Mouse (Mus musculus): ENCODE data around the gene Ube2q1.
A peak's percentile ranks its signal among the peaks of the same experiment; 100 is the strongest.

Gene Ube2q1

DNA sequence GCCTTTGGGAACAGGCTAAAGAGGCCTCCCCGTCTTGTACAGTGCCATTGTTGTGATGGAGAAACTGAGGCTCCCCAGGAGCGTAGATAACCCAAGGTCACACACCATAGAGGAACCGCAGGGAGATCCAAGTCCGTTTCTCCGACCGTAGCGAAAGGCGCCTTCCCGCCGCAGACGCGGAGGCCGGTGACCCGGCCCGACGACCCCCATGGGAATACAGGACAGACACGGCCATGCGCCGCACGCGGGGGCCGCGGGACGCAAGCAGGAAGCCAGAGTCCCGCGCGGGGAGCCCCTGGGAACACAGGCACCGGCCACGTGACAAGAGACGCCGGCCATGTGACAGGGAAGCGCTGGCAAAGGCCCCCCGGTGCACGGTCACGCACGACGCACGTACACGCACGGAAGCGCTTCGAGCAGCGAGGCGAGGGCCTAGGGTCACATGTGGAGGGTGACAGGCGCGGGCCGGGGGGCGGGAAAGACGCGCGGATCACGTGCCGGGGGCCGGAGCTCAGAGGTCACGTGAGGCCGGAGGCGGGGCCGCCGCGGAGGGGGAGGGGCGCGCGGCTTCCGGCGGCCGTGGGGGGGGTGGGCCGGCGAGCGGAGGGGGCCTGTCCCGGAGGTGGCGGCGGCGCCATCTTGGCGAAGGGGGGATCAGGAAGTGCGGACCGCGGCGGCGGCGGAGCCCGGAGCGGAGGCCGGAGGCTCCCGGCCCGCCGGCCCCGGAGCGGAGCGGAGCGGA is at the start of gene Ube2q1:
Gene Ube2q1 (plus strand): TSS at position 649 of the 742 bp plus-strand sequence.
- peak; percentile 97 to 98 for DNase-seq (ENCODE audit: low spot score in 2 of 2)

- DNase-seq (ENCODE audit: low spot score in 2 of 2), result peak in 1 of 2 experiments; percentile 22
Observed at GRCm38 (mm10) chr3:89727028-89727427, 46.4 kb upstream of the Ube2q1 start.

- DNase-seq (ENCODE audit: low spot score in 2 of 2), result no peak
Observed at GRCm38 (mm10) chr3:89728848-89729247, 44.6 kb upstream of the Ube2q1 start.

- peak; percentile 90 to 91 for DNase-seq (ENCODE audit: low spot score in 2 of 2)
Observed at GRCm38 (mm10) chr3:89730350-89731331, 42.8 kb upstream of the Ube2q1 start.

DNA sequence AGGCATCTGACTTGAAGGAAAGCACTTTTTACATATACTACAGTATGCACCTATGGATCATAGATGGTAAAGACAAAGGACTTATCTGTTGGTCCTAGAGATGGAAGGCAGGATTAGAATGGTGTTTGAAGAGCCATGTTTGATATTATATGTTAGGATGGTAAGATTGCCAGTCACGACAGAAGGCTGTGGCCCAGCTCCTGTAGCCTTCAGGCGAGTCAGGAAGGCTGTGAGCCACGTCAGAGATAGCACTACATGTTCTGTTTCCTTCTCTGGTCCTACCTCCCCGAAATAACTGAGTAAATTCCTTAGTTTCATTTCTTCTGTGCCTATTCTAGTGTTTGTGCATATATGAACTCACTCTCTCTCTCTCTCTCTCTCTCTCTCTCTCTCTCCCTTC is 41.3 kb upstream of the Ube2q1 start:
- no peak for DNase-seq (ENCODE audit: low spot score in 2 of 2)

DNA sequence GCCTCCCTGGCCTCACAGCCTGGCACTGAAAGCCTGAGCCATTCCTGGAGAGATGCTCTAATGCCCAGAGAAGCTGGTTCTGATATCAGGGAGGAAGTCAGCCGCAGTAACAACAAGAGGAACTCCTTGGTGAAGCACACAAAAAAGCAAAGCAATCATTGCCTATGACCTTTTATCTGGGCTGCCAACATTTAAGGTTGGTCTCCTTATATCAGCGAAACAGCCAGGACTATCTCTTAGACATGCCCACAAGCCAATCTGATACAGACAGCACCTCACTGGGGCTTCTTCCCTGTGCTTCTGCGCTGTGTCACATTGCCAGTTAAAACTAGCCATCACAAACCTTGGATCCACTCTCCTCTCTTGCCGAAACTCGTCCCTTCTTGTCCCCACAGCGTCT is 34.9 kb upstream of the Ube2q1 start:
- DNase-seq (ENCODE audit: low spot score in 2 of 2), result no peak

GRCm38 (mm10) chr3:89752307-89752706 is 21.1 kb upstream of the Ube2q1 start:
- no peak for DNase-seq (ENCODE audit: low spot score in 2 of 2)

- no peak for DNase-seq (ENCODE audit: low spot score in 2 of 2)
Observed at GRCm38 (mm10) chr3:89755283-89755682, 18.1 kb upstream of the Ube2q1 start.

DNA sequence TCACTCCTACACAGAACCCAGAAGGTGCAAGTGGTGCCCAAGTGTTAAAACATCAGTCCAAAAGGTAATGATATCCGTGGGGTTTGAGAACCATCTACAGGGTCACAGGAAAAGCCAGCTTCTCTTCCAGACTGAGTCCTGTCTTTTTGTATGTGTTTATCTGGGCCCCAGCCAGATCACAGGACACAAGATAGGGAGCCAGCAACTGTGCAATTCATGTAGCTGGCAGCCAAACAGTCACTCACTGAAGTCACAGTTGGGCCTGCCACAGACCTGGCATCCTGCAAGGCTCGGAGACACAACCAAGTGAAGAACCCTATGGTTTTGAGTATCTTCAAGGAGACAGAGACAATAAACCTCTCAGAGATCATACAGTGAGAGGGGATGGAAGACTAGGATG is 15.6 kb upstream of the Ube2q1 start:
- no peak for DNase-seq (ENCODE audit: low spot score in 2 of 2)

DNA sequence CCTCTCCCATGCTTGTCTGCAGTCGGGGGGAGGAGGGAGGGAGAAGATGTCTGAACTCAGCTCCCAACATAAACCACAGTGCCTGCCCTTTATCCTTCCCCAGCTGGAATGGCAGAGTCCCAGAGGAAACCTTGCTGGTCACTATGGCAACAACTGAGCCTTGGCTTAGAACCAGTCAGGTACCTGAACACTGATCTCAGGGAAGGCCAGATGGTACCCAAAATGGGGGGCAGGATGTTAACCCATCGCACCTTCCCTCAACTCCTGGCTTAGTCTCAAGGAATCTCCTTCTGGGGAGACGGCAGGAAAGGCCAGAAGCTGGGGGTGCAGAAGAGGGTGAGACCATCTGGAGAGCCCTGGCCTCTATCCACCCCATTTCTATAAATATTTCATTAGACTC is 13.6 kb upstream of the Ube2q1 start:
- no peak for DNase-seq (ENCODE audit: low spot score in 2 of 2)

GRCm38 (mm10) chr3:89764119-89764724 is 9.2 kb upstream of the Ube2q1 start, which contains the start of gene Chrnb2:
Gene Chrnb2 (minus strand): TSS chr3:89764632.
- peak; percentile 34 to 39 for DNase-seq (ENCODE audit: low spot score in 2 of 2)

GRCm38 (mm10) chr3:89769584-89769983 is 3.8 kb upstream of the Ube2q1 start:
- no peak for DNase-seq (ENCODE audit: low spot score in 2 of 2)

DNA sequence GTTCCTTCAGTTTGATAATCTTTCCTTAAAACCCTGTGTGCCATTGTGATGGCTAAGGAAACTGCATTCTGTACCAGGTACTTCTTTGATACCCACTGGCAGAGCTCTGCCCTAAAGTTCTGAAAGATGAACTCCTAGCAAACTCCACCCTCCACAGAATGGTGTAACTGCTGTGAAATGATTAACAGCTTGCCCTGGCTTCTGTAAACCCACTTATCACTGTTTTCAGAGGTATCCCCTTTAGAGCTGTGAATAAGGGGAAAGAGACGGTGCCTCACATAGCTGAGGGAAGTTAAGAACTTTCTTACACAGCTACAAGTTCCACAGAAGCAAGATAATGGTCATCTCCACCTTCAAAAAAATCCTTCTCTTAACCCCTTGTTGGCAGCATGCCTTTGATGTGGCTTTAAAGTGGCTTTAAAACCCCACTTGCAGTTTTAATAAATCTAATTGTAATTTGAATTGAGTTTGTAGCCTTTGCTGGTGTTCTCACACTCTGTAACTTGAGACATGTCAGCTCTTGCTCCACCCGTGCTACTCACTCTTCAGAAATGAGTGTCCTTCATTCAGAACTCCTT is 2.9 kb upstream of the Ube2q1 start:
- no peak for DNase-seq (ENCODE audit: low spot score in 2 of 2)

GRCm38 (mm10) chr3:89772588-89772967 is 838 bp upstream of the Ube2q1 start:
- DNase-seq (ENCODE audit: low spot score in 2 of 2), result peak; percentile 75 to 82

DNA sequence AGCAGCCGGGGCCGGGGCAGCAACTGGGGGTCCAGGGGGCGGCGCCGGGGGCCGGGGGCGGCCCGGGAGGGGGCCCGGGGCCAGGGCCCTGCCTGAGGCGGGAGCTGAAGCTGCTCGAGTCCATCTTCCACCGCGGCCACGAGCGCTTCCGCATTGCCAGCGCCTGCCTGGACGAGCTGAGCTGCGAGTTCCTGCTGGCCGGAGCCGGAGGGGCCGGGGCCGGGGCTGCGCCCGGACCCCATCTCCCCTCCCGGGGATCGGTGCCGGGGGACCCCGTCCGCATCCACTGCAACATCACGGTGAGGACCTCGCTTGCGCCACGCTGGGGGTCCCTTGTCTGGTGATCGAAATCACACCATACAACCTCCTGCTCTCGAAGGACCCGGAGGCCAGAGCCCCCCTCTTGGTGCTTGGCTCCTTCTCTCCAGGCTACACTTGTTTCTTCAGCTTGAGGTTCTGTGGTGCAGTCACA is 360 bp downstream of the Ube2q1 start:
- DNase-seq (ENCODE audit: low spot score in 2 of 2), result peak; percentile 37 to 58

- DNase-seq (ENCODE audit: low spot score in 2 of 2), result no peak
Observed at GRCm38 (mm10) chr3:89774236-89774960, 982 bp downstream of the Ube2q1 start.

GRCm38 (mm10) chr3:89776001-89776400 is 2.6 kb downstream of the Ube2q1 start:
- no peak for DNase-seq (ENCODE audit: low spot score in 2 of 2)

DNA sequence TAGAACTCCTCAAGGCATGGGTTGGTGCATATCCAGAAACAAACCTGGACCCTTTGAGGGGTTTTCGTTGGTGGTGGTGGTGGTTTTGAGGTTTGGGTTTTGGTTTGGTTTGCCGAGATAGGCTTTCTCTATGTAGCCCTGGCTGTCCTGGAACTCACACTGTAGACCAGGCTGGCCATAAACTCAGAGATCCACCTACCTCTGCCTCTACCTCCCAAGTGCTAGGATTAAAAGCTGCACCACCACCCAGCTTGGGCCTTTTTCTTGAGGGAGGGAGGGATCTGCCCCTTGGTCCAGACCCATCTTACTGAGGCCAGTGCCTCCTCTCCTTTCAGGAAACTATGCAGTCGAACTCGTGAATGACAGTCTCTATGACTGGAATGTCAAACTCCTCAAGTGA is 6.7 kb downstream of the Ube2q1 start:
- DNase-seq (ENCODE audit: low spot score in 2 of 2), result no peak

- no peak for DNase-seq (ENCODE audit: low spot score in 2 of 2)
Observed at GRCm38 (mm10) chr3:89781640-89782039, 8.2 kb downstream of the Ube2q1 start.

- DNase-seq (ENCODE audit: low spot score in 2 of 2), result peak; percentile 85 to 88
Observed at GRCm38 (mm10) chr3:89784991-89785753, 11.8 kb downstream of the Ube2q1 start.

All from heart, adult 9 months (tissue).